Mouse (Mus musculus) left cerebral cortex, adult 18-20 months (tissue): Measurements from ENCODE around the gene Zcchc13. TPM values are rescaled to one million over a fixed set of nuclear protein-coding genes. Genes with fewer than 3 reads are reported as not detected.
"Not testable (repeated sequence)": the region's sequence is repeated elsewhere in the genome, so short reads cannot be mapped to it uniquely, and the experiment has no call there.

Experiments used
- DNase-seq, 2 experiments: peaks; one replicate each; pipeline ENCODE4 v3.0.0; 2021 to 2022; ENCODE audit warnings: low spot score in 2 of 2, mixed read lengths in 1 of 2
- total RNA-seq, 2 experiments: library from RNA; stranded (reverse); gene quantifications; 2 replicates each; pipeline ENCODE4 v1.2.3; 2021

The Zcchc13 gene
- total RNA-seq, 2 experiments from 2014 or later, result not detected

DNA sequence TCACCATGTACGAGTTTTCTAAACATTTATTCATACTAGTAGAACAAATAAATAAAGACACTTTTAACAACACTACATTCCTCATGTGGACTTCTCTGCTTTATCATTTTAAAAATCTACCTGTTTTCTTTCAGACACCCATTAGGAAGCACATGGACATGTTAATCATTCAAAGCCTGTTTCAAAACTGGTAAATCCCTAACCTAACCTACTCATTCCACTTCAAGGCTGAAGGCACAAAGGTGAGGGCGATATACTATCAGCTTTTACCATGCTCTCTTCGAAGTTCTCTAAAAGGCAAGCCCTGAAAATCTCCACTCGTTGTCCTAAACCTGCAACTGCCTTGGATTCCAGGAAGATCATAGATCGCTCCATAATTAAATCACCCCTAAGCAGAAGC, 8.2 kb downstream of the Zcchc13 start:
- DNase-seq, result no peak

DNA sequence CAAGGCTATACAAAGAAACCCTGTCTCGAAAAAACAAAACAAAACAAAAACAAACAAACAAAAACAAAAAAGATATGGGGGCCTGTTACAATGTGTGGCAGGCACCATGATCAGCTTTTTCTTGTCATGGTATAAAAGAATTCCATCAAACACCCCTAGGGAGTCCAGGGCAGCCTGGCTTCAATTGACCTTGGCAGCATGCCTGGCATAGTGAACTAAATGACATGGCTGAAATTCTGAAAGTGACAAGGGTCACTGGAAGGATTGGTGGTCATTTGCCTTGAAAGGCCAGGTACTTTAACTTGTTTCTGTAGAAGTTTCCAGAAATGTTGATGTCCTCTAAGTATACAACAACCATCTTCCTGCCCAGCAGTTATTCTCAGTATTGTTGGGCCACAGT, 13.9 kb downstream of the Zcchc13 start:
- no peak for DNase-seq

DNA sequence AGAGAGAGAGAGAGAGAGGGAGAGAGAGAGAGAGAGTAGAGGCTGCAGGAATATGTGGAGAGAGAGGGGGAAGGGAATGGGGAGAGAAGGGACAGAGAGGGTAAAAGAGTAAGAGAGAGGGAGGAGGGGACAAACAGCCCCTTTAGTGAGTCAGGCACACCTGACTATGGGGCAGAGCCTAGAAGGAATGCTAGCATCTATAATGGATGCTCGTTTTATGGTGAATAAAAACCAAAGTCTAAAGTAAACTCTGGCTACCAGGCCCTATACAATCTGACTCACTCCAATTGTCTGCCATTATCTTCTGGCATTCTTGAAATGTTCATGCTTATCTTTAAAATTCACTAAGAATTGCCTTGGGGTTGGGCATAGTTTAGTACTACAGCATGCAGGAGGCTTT, 21.7 kb downstream of the Zcchc13 start:
- DNase-seq, result no peak

- no peak for DNase-seq
Measured at GRCm38 (mm10) chrX:103653021-103653420, 22.6 kb downstream of the Zcchc13 start.

GRCm38 (mm10) chrX:103658985-103659384, 28.6 kb downstream of the Zcchc13 start:
- DNase-seq, result no peak

DNA sequence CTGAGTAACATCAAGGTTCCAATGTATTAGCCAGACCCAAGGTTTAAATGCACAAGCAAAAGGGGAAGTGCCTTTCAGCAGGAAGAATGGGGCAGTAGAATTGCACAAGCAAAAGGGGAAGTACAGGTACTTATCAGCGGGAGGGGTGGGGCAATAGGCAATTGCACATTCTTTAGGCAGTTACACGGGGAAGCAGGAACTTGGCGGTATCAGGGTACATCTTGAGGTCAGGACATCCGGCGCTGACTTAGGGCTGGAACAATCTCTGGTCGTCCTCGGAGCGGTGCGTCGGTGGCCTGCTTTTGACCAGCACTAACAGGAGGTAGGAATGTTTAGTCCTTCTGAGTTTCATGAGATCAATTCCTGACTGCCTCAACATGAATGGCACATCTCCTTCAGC, 34.1 kb downstream of the Zcchc13 start:
- DNase-seq, result not testable (repeated sequence)

- no peak for DNase-seq
Measured at GRCm38 (mm10) chrX:103670245-103670644, 39.9 kb downstream of the Zcchc13 start.

DNA sequence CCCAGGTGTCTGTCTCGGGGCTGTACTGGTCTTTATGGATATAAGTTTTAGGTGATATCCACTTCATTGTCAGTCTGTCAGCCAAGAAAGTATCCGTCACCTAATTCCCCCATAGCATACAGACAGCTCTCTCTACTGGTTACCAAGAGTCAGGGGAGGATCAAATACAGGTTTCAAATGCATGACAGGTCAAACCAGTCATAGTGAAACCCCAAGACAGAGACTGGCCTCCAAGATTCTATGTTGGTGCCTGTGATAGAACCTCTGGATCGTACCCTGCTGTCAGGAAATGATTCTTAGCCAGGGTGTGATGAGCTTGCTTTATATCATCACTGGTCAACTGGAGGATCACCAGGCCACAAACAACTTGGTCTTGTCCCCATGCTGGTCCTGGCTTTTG, 43.4 kb downstream of the Zcchc13 start:
- no peak for DNase-seq

GRCm38 (mm10) chrX:103674674-103675073, 44.3 kb downstream of the Zcchc13 start:
- DNase-seq, result no peak

Other genes with a start within 250 kb of the Zcchc13 start
- gene Tsx, start 216.1 kb upstream of the Zcchc13 start, total RNA-seq, result not detected
- 1 to 10 TPM in 1 of 2 experiments, not detected in 1; 1.5 TPM for gene Gm26992, start 208.6 kb upstream of the Zcchc13 start, total RNA-seq
- 10 to 100 TPM; 26.7 to 29.2 TPM for gene Slc16a2, start 191.4 kb downstream of the Zcchc13 start, total RNA-seq